Mouse (Mus musculus): ENCODE results near the gene Lin7c.

Gene Lin7c

GRCm38 (mm10) chr2:109942810-109943570, 52.3 kb downstream of the Lin7c start:
- DNase-seq (ENCODE audit: low spot score), result no peak

GRCm38 (mm10) chr2:109944995-109945394, 54.3 kb downstream of the Lin7c start:
- no peak for DNase-seq (ENCODE audit: low spot score)

GRCm38 (mm10) chr2:109945532-109945931, 54.9 kb downstream of the Lin7c start:
- DNase-seq (ENCODE audit: low spot score), result no peak

- DNase-seq (ENCODE audit: low spot score), result no peak
Observed at GRCm38 (mm10) chr2:109946426-109946825, 55.8 kb downstream of the Lin7c start.

- DNase-seq (ENCODE audit: low spot score), result no peak
Observed at GRCm38 (mm10) chr2:109949519-109949918, 58.9 kb downstream of the Lin7c start.

- DNase-seq (ENCODE audit: low spot score), result no peak
Observed at GRCm38 (mm10) chr2:109950311-109950710, 59.7 kb downstream of the Lin7c start.
